Mouse (Mus musculus): ENCODE results near the gene Umps. TPM values are rescaled to one million over a fixed set of nuclear protein-coding genes. Genes with fewer than 3 reads are reported as not detected.
A peak's percentile ranks its signal among the peaks of the same experiment; 100 is the strongest.

The Umps gene
- polyA plus RNA-seq (2012; rRNA removed) (25.8 and 31.7 TPM in 2 replicates), polyA plus RNA-seq (2014; fragmentation: Nextera tagmentation; extraction: Ambion mirVana) (50.6 and 52.6 TPM in 2 replicates)

DNA sequence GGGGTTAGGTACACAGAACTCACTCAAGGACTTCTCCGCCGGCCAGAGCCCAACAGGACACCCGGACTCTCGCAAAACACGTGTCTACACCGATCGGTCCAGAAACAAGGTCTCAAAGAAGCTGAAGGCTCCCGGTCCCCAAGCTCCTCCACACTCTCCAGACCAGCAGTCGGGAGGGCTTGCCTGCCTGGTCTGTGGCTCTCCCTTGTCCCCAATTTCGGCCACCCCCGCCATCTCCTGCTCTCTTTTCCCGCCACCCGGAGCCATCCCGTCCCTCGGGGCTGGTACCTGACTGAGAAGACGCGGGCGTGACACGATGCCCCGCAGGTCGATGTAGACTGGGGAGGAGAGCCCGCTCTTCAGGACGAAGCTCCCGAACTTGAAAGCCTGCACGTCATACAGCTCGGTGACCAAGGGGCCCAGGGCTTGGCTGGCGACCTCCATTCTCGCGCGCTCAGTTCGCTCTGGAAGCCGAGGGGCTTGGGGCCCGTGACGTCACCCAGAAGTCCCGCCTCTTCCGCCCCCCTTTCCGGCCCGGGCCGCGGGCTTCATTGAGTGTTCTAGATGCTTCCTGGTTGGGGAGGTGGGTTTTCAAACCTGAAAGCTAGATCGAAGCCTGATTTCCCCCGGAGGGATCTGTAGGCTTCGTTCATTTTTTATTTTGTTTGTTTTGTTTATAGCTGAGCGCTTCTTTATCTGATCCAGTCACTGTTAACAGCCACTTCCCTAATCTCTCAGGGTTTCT, at the start of gene Umps:
Gene Umps, minus strand, starts transcription at position 501 of the 745 bp plus-strand sequence.
- H3K27me3 ChIP-seq (ENCODE audit: control insufficient read depth, insufficient read depth, low read length) = no peaks in the 10 kb centered on the region
- under 1% methylated on average over 39 of the region's 44 CpGs for whole genome bisulfite sequencing
- ATAC-seq (ENCODE audit: low FRiP score, low read depth) = peak; percentile 97
- H3K4me3 ChIP-seq (replicated peaks; ENCODE audit: low read length) = peak within 1 kb of the TSS; percentile 68
- DNase-seq (ENCODE audit: low spot score) = peak; percentile 90
- H3K36me3 ChIP-seq (ENCODE audit: control insufficient read depth, insufficient read depth, low read length) = peaks cover 18% of the 10 kb centered on the region
- H3K9ac ChIP-seq (ENCODE audit: low read depth, low read length, severe bottlenecking) = peak within 1 kb of the TSS; percentile 74
- no peaks in the 10 kb centered on the region for H3K9me3 ChIP-seq (ENCODE audit: control insufficient read depth, low read length)
- H3K27ac ChIP-seq (replicated peaks; ENCODE audit: low read depth, low read length) = peak within 1 kb of the TSS; percentile 61
- peaks cover 11% of the 10 kb centered on the region for H3K4me1 ChIP-seq (ENCODE audit: control insufficient read depth, insufficient read depth, low read length)
- peak; percentile 80; the same call in 1 of the 2 replicates for TF ChIP-seq POLR2A (IDR thresholded peaks at IDR 0.05; ENCODE audit: borderline replicate concordance, extremely low read depth, insufficient read depth, insufficient read length)
- H3K4me2 ChIP-seq (replicated peaks; ENCODE audit: low read depth, low read length, severe bottlenecking) = peak within 1 kb of the TSS; percentile 57

DNA sequence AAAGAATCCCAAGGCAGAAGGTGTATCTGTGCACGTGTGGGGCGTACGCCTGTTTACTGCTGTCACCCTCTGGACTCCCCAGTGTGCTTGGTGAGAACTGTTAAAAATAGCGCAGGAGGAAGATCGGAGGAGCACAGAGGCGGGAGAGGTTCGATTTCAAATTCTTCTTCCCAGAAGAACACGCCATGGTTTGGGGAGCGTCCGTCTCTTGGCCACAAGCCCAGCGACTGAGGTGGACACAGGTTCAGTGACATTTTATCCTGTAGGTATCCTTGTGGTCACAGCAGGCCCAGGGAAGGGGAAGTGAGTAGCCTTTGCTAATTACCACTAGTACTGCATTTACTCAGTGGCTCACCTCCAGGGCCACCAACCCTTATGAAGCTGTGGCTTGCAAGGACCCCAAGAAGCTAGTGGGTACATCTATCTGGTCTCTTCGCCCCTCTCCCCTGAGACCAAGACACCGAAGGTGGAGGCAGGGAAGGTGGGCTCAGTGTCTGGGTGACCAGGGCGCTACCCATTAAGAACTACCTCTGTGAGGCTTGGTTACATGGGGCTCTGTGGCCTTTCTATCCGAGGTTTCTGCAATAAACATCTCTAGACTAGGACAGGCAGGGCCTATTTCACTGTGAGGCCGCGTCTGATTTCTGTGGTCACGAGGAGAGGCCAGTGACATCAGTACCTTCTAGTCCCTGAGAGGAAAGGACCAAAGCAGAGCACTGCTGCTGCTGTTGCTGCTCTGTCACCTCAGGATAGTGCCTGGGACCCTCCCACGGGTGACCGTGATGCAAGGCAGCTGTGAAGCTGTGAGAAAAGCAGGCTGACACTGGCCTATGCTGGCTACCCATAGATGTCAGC, 45.4 kb upstream of the Umps start:
- ATAC-seq (ENCODE audit: low FRiP score, low read depth) (no peak), DNase-seq (ENCODE audit: low spot score) (no peak)
- H3K4me3 ChIP-seq (replicated peaks; ENCODE audit: low read length) = no peak overlapping the region
- H3K27ac ChIP-seq (replicated peaks; ENCODE audit: low read depth, low read length) = no peak overlapping the region
- 89% methylated on average over 20 of the region's 20 CpGs for WGBS
- TF ChIP-seq POLR2A (IDR thresholded peaks at IDR 0.05; ENCODE audit: borderline replicate concordance, extremely low read depth, insufficient read depth, insufficient read length) = no peak
- H3K4me1 ChIP-seq (ENCODE audit: control insufficient read depth, insufficient read depth, low read length) = no peaks in the 10 kb centered on the region
- H3K9ac ChIP-seq (ENCODE audit: low read depth, low read length, severe bottlenecking) = no peak overlapping the region
- peaks cover 19% of the 10 kb centered on the region for H3K36me3 ChIP-seq (ENCODE audit: control insufficient read depth, insufficient read depth, low read length)
- H3K9me3 ChIP-seq (ENCODE audit: control insufficient read depth, low read length) = no peaks in the 10 kb centered on the region
- H3K4me2 ChIP-seq (replicated peaks; ENCODE audit: low read depth, low read length, severe bottlenecking) = no peak overlapping the region
- no peaks in the 10 kb centered on the region for H3K27me3 ChIP-seq (ENCODE audit: control insufficient read depth, insufficient read depth, low read length)

DNA sequence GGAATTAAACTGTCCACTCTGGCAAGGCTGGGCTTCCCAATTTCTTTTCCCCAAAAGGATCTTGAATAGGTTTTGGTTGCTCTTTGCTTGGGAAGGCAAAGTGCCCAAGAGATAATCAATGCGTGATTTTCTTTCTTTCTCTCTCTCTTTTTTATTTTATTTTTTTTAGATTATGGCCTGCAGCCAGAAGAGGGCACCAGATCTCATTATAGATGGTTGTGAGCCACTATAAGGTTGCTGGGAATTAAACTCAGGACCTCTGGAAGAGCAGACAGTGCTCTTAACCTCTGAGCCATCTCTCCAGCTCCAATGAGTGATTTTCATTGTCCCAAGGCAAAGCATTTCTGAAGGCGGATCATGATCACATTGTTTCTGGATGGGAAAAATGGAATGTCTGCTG, 42.7 kb upstream of the Umps start:
- DNase-seq (ENCODE audit: low spot score) (no peak), ATAC-seq (ENCODE audit: low FRiP score, low read depth) (no peak)
- Histone ChIP-seq H3K9me3 (ENCODE audit: control insufficient read depth, low read length) (no peaks in the 10 kb centered on the region), H3K27me3 (ENCODE audit: control insufficient read depth, insufficient read depth, low read length) (no peaks in the 10 kb centered on the region), H3K4me1 (ENCODE audit: control insufficient read depth, insufficient read depth, low read length) (peaks cover 4% of the 10 kb centered on the region), H3K4me2 (replicated peaks; ENCODE audit: low read depth, low read length, severe bottlenecking) (no peak overlapping the region), H3K27ac (replicated peaks; ENCODE audit: low read depth, low read length) (no peak overlapping the region), H3K36me3 (ENCODE audit: control insufficient read depth, insufficient read depth, low read length) (peaks cover 11% of the 10 kb centered on the region), H3K4me3 (replicated peaks; ENCODE audit: low read length) (no peak overlapping the region), H3K9ac (ENCODE audit: low read depth, low read length, severe bottlenecking) (no peak overlapping the region)
- no peak for TF ChIP-seq POLR2A (IDR thresholded peaks at IDR 0.05; ENCODE audit: borderline replicate concordance, extremely low read depth, insufficient read depth, insufficient read length)
- 94% methylated on average over 2 of the region's 2 CpGs for WGBS

DNA sequence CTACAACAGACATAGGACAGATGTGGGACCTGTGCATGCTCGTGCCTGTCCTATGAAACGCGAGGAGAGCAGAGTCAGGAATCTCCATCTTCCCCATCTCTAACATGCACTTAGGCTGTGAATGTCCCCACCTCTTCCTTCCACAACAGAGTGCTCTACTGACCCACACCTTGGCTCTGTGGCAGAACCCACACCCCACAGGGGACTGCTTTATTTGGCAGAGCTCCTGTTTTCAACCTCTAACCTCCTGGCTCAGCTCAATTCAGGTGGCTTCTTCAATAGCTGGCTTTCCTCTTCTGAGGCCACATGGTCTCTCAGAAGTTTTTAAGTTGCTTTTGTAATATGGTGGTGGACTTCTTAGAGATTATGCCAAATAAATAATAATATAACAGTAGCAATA, 39.1 kb upstream of the Umps start:
- Histone ChIP-seq H3K27ac (replicated peaks; ENCODE audit: low read depth, low read length) (no peak overlapping the region), H3K4me2 (replicated peaks; ENCODE audit: low read depth, low read length, severe bottlenecking) (no peak overlapping the region), H3K36me3 (ENCODE audit: control insufficient read depth, insufficient read depth, low read length) (peaks cover 5% of the 10 kb centered on the region; the same call in 1 of the 2 replicates), H3K9me3 (ENCODE audit: control insufficient read depth, low read length) (no peaks in the 10 kb centered on the region), H3K4me1 (ENCODE audit: control insufficient read depth, insufficient read depth, low read length) (peaks cover 25% of the 10 kb centered on the region), H3K9ac (ENCODE audit: low read depth, low read length, severe bottlenecking) (no peak overlapping the region), H3K4me3 (replicated peaks; ENCODE audit: low read length) (no peak overlapping the region), H3K27me3 (ENCODE audit: control insufficient read depth, insufficient read depth, low read length) (no peaks in the 10 kb centered on the region)
- DNase-seq (ENCODE audit: low spot score) (no peak), ATAC-seq (ENCODE audit: low FRiP score, low read depth) (no peak)
- no peak for TF ChIP-seq POLR2A (IDR thresholded peaks at IDR 0.05; ENCODE audit: borderline replicate concordance, extremely low read depth, insufficient read depth, insufficient read length)
- WGBS = 93% methylated on average over 3 of the region's 3 CpGs

DNA sequence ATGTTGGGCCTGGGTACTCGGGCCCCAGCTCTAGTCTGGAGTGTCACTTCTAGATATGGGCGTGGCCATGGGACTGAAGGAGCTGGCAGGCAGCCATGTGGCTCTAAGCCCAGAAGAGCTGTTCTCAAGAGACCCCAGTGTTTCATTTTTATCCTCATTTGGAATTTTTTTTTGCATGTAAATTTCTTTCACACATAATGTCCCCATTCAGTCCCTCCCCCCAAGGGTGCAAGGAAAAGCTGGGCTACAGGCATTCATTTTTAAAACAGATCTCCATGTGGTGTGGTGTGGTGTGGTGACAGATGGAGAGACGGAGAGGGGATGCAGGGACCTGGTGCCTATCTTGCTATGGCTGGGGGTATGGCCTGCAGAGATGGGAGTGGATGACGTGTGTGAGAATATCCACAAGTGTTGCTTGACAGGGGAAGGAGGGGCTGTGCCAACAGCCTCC, 37.3 kb upstream of the Umps start:
- Histone ChIP-seq H3K4me1 (ENCODE audit: control insufficient read depth, insufficient read depth, low read length) (peaks cover 25% of the 10 kb centered on the region), H3K4me3 (replicated peaks; ENCODE audit: low read length) (no peak overlapping the region), H3K9ac (ENCODE audit: low read depth, low read length, severe bottlenecking) (no peak overlapping the region), H3K27ac (replicated peaks; ENCODE audit: low read depth, low read length) (peak overlapping the region; percentile 67), H3K9me3 (ENCODE audit: control insufficient read depth, low read length) (no peaks in the 10 kb centered on the region), H3K36me3 (ENCODE audit: control insufficient read depth, insufficient read depth, low read length) (0 out of 2 replicates have a peak, but pooled peaks cover 2% of the 10 kb centered on the region), H3K4me2 (replicated peaks; ENCODE audit: low read depth, low read length, severe bottlenecking) (no peak overlapping the region), H3K27me3 (ENCODE audit: control insufficient read depth, insufficient read depth, low read length) (no peaks in the 10 kb centered on the region)
- WGBS = 22% methylated on average over 4 of the region's 4 CpGs
- peak; percentile 88 for DNase-seq (ENCODE audit: low spot score)
- peak; percentile 80 for ATAC-seq (ENCODE audit: low FRiP score, low read depth)
- TF ChIP-seq POLR2A (IDR thresholded peaks at IDR 0.05; ENCODE audit: borderline replicate concordance, extremely low read depth, insufficient read depth, insufficient read length) = no peak

Measured in limb, embryonic 14.5 days (tissue).